Mouse (Mus musculus): Measurements from ENCODE around the gene Tmem184b.

DNA sequence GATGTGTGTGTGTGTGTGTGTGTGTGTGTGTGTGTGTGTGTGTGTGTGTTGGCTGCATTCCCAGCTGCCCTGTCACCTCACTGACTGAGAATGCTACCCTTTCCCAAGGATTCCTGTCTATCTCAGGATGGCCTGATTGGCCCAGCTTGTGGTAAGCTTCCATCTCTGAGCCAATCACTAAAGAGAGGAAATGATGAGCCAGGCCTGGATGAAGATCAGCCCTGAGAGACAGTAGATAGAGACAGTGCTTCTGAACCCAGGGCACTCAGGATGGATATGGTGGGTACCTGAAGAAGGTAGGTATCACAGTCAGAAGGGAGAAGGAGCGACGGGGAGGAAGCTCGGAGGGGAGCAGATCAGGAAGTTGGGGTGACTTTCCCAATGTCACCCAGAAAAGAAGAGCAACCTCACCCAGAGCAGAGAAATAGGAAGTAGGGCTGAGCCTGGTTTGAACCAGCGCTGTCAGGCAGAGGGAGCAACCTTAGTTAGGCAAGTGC lies 5.8 kb upstream of the Tmem184b start:
- TF ChIP-seq CTCF (IDR thresholded peaks at IDR 0.05; ENCODE audit: control insufficient read depth, insufficient read depth, insufficient read length), result no peak
- no peak for TF ChIP-seq USF1 (IDR thresholded peaks at IDR 0.05; ENCODE audit: low read depth)
- TF ChIP-seq MYOD1 (IDR thresholded peaks at IDR 0.05; ENCODE audit: control insufficient read depth, insufficient read length, low read depth), result no peak
